Mouse (Mus musculus): Measurements from ENCODE around the gene Mphosph8.

GRCm38 (mm10) chr14:56695495-56695894 is 27.4 kb downstream of the Mphosph8 start:
- TF ChIP-seq CTCF (IDR thresholded peaks at IDR 0.05; ENCODE audit: borderline replicate concordance, control insufficient read depth, extremely low read depth, insufficient read depth, low read length, poor library complexity) (no peak), POLR2A (IDR thresholded peaks at IDR 0.05; ENCODE audit: control insufficient read depth, extremely low read depth, insufficient read depth, low read length, poor library complexity) (no peak)

Data from thymus, adult 2 months (tissue).